Mouse (Mus musculus): ENCODE measurements around the gene Jak3. TPM values are rescaled to one million over a fixed set of nuclear protein-coding genes. Genes with fewer than 3 reads are reported as not detected.
"Not testable (repeated sequence)": the region's sequence is repeated elsewhere in the genome, so short reads cannot be mapped to it uniquely, and the experiment has no call there.

The Jak3 gene
- total RNA-seq, 2 experiments from 2014 or later: 11.6 to 17.3 TPM

DNA sequence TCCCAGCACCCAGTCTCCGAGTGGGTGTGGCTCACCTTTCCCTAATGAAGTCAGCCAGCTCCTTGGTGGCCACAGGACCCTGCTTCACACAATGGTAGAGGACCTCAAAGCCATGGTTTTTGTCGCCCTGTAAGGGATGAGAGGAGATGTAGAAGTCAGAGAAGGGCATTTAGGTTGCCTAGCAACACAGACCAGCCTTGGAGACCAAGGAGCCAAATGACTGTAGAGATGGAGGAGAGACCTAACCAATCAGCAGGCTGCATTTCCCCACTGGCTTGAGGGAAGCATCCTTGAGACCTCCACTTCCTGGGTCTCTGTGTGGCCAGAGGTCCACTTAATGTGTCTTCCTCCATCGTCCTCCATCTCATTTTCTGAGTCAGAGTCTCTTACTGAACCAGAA is 42.2 kb downstream of the Jak3 start:
- no peak for DNase-seq (ENCODE audit: low spot score in 2 of 2)

DNA sequence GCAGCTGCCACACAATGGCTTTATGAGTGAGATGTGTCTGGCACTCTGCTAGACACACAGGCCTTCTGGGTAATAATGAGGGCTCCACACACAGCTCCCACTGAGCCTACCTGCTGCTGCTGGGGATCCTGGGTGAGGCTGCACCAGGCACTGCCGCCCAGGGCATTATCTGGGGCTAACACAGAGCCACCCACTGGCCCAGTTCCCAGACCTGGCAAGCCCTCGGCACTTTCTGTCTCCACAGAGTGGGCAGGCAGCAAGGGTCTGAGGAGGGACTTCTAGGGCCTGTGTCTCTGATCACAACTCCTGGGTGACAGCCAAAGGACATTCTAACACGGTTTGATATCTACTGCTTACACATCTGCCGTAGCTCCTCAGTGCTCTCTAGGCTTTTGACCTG is 43.1 kb downstream of the Jak3 start:
- DNase-seq (ENCODE audit: low spot score in 2 of 2): no peak

GRCm38 (mm10) chr8:71719928-71720457 is 43.9 kb downstream of the Jak3 start:
- no peak for DNase-seq (ENCODE audit: low spot score in 2 of 2)

GRCm38 (mm10) chr8:71723047-71723551 is 47.0 kb downstream of the Jak3 start:
- DNase-seq (ENCODE audit: low spot score in 2 of 2): no peak

DNA sequence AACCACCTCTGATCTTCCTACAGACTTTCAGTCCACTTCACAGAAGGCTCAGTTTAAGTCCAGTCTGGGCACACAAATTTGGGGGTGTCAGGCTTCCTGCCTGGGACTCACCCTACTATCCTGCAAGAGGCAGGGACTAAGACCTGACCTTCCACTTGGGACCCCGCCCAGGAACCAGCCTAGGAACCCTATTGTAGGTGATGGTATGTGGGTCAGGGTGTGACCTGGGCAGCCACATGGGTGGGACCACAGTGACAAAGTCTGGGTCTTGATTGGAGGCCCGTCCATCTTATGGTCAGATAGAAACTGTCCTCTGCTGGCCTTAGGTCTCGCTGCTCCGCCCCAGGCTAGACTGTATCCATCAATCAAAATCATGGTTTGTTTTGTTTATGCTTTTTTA is 48.3 kb downstream of the Jak3 start:
- no peak for DNase-seq (ENCODE audit: low spot score in 2 of 2)

DNA sequence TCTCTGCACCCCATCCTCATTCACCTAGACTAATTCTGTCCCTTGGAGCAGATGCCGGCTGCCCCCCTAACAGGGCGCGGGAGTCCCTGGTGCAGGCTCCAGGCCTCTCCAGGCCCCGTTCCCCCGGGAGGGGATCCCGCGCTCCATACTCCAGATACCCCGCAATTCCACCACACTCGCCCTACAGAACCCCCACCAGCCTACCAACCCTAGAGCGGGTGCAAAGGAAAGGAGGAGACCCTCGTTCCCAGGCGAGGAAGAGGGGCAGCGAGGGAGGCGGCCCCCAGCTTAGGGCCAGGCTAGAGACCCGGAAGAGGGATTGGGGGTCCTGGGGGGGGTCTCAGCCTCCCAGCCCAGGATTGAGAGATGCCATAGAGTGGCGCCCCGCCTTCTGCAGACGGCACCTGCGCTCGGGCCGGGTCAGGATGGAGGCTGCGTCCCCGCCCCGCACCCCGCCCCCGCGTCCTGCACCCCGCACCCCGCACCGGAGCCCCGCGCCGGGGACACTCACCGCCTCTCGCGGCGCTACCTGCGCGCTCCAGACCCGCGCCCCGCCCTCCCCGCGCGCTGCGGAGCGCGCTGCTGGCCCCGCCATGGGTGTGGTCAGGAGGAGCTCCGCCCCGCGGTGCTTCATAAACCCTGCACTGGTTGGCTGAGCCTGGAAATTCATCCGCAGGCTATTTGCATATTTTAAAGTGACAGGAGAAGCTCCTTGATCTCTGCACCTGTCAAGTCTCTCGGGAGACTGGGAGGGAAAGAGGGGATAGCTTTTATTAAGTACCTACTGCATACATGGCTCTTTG is 49.2 kb downstream of the Jak3 start, which contains the start of gene Fcho1:
Gene Fcho1, minus strand, starts transcription at position 595 of the 803 bp plus-strand sequence.
- DNase-seq (ENCODE audit: low spot score in 2 of 2): peak; percentile 37 to 64

- no peak for DNase-seq (ENCODE audit: low spot score in 2 of 2)
Measured at GRCm38 (mm10) chr8:71728240-71728785, 52.2 kb downstream of the Jak3 start.

- DNase-seq (ENCODE audit: low spot score in 2 of 2): no peak
Measured at GRCm38 (mm10) chr8:71728826-71729620, 52.9 kb downstream of the Jak3 start.

DNA sequence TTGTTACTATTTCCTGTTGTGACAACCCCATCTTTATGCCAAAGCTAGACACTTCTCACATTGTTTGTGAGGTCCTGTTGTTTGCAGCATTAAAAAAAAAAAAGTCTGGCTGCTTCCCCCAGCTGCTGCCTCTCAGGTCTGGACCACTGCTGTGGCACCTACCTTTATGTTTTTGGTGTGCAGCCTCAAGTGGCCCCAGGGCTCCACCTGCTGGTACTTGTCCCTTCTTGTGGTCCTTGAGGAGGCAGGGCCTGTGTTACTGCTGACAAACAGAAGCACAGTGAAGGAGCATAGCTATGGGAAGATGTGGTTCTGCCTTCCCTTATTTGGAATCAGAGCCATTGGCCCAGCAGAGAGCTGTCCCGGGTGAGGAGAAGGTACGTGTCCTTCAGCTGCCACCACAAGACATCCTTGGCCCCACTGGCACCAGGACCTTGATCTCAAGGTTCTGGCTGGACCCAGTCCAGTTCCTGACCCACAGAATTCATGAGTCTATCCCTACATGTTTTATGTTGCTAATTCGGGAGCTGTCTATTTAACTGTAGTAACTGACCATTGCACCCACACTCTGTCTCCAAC is 55.6 kb downstream of the Jak3 start:
- peak; percentile 36 to 52 for DNase-seq (ENCODE audit: low spot score in 2 of 2)

GRCm38 (mm10) chr8:71738316-71738715 is 62.2 kb downstream of the Jak3 start:
- not testable (repeated sequence) for DNase-seq (ENCODE audit: low spot score in 2 of 2)

Small RNA genes lying within 50 kb of the gene (microRNA-seq; reads per million reads assigned to microRNA genes)
- gene Mir6769b (ENCODE audit: borderline number of aligned reads in 2 of 2): 0 to 0.47 reads per million in 2 experiments

Other genes starting within 250 kb of the Jak3 start
- 10 to 100 TPM; 43.5 to 72.2 TPM for gene Abhd8, start 212.6 kb upstream of the Jak3 start, total RNA-seq (2021)
- 100 to 1,000 TPM; 103 to 130 TPM for gene Mrpl34, start 211.3 kb upstream of the Jak3 start, total RNA-seq (2021)
- gene Dda1, start 207.1 kb upstream of the Jak3 start, total RNA-seq (2021): 10 to 100 TPM; 63.8 to 67.8 TPM
- gene Ano8, start 190.3 kb upstream of the Jak3 start, total RNA-seq (2021): 10 to 100 TPM; 13.6 to 13.9 TPM
- 10 to 100 TPM; 19.0 to 22.8 TPM for gene Gtpbp3, start 188.2 kb upstream of the Jak3 start, total RNA-seq (2021)
- gene Plvap, start 164.5 kb upstream of the Jak3 start, total RNA-seq (2021): 100 to 1,000 TPM; 139 to 206 TPM
- not detected for gene Ccdc194, start 150.6 kb upstream of the Jak3 start, total RNA-seq (2021)
- 10 to 100 TPM; 64.5 to 77.9 TPM for gene Bst2, start 138.8 kb upstream of the Jak3 start, total RNA-seq (2021)
- 10 to 100 TPM; 64.6 to 72.0 TPM for gene Mvb12a, start 133.4 kb upstream of the Jak3 start, total RNA-seq (2021)
- 1 to 10 TPM; 3.6 to 7.4 TPM for gene Tmem221, start 117.4 kb upstream of the Jak3 start, total RNA-seq (2021)
- gene Nxnl1, start 109.7 kb upstream of the Jak3 start, total RNA-seq (2021): 1 to 10 TPM in 1 of 2 experiments, under 1 TPM in 1; 0.64 to 1.0 TPM
- 100 to 1,000 TPM; 141 to 234 TPM for gene Slc27a1, start 107.4 kb upstream of the Jak3 start, total RNA-seq (2021)
- 100 to 1,000 TPM; 122 to 137 TPM for gene Pgls, start 84.1 kb upstream of the Jak3 start, total RNA-seq (2021)
- 1 to 10 TPM; 2.9 to 3.5 TPM for gene Fam129c, start 78.6 kb upstream of the Jak3 start, total RNA-seq (2021)
- gene Colgalt1, start 65.3 kb upstream of the Jak3 start, total RNA-seq (2021): 10 to 100 TPM; 48.4 to 61.1 TPM
- gene Unc13a, start 4.5 kb upstream of the Jak3 start, total RNA-seq (2021): 1 to 10 TPM; 5.9 to 7.9 TPM
- 1 to 10 TPM; 4.3 to 5.6 TPM for gene Insl3, start 12.9 kb downstream of the Jak3 start, total RNA-seq (2021)
- 1 to 10 TPM; 3.5 to 4.3 TPM for gene B3gnt3, start 25.5 kb downstream of the Jak3 start, total RNA-seq (2021)
- 1 to 10 TPM; 1.9 to 2.3 TPM for gene Fcho1, start 49.4 kb downstream of the Jak3 start, total RNA-seq (2021)
- 1 to 10 TPM; 5.7 to 6.4 TPM for gene Zfp709, start 205.7 kb downstream of the Jak3 start, total RNA-seq (2021)
- gene Zfp882, start 232.3 kb downstream of the Jak3 start, total RNA-seq (2021): 1 to 10 TPM; 5.4 to 7.0 TPM
- 10 to 100 TPM; 26.5 to 36.6 TPM for gene Zfp617, start 232.3 kb downstream of the Jak3 start, total RNA-seq (2021)